Mouse (Mus musculus) liver (tissue): ENCODE measurements around the gene Anxa5.

Experiments
- DNase-seq: peaks from one replicate; pipeline ENCODE4 v3.0.0-alpha.2; 2020; ENCODE audit warnings: mixed read lengths

Anxa5 gene

GRCm38 (mm10) chr3:36488367-36488766 lies 12.7 kb upstream of the Anxa5 start:
- no peak for DNase-seq

DNA sequence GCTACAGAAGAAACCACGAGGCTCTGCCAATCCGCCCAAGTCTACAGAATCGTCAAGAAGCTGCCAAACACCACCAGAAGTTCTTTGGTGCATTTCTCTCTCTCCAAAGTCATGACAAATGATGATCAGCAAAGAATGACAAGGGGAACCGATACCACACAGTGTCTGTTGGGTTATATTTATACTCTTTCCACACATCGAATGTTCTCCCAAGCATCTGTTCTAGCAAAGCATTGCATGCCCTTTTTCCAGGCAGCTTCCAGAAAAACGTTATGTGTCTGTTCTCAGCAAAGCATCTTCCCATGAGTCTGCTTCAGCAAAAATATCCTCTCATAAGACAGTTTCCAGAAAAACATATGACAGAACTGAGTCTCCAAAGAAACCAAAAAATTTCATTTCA lies 11.2 kb upstream of the Anxa5 start:
- DNase-seq, result no peak

GRCm38 (mm10) chr3:36486176-36486575 lies 10.5 kb upstream of the Anxa5 start:
- DNase-seq, result no peak

GRCm38 (mm10) chr3:36484292-36484691 lies 8.6 kb upstream of the Anxa5 start:
- DNase-seq, result no peak

GRCm38 (mm10) chr3:36482940-36483339 lies 7.2 kb upstream of the Anxa5 start:
- no peak for DNase-seq

DNA sequence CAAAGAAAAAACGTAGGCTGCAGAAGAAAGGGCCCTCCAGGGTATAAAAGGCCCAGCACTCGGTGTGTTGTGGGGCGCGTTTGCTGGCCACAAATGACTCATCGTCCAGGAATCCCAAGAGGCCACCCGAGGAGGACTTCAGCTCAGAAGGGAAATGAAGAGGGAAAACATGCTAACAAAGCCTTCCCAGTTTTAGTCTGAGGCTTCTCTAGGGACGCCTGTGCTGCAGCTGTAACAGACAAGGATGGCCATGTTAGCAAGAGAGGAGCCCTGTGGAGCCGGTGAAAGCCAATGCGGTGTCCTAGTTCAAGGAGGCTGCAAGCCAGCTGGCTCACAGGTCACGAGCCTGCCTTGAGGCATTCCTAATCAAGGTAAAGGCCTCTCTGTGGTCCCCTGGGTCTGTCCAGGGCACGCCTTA lies 6.1 kb upstream of the Anxa5 start:
- no peak for DNase-seq

GRCm38 (mm10) chr3:36480486-36480885 lies 4.8 kb upstream of the Anxa5 start:
- no peak for DNase-seq

GRCm38 (mm10) chr3:36478776-36479175 lies 3.1 kb upstream of the Anxa5 start:
- DNase-seq, result no peak

GRCm38 (mm10) chr3:36476261-36477155 lies 814 bp upstream of the Anxa5 start:
- no peak for DNase-seq

GRCm38 (mm10) chr3:36474938-36475483 lies 683 bp downstream of the Anxa5 start:
- DNase-seq, result no peak

DNA sequence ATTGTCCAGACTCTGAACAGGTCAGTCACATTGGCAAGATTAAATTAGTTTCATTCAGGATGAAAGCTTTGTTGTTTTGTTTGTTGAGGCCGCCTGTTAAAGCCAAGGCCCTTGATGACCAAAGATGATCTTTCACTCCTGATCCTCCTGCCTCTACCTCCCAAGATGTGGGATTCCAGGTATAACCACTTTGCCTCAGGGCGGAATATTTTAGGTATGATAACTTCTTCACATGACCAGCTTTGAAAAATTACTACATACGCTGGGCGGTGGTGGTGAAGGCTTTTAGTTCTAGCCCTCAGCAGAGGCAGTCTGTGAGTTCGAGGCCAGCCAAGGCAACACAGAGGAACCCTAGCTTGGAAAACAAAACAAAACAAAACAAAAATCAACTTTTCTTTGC lies 1.3 kb downstream of the Anxa5 start:
- no peak for DNase-seq

- no peak for DNase-seq
Observed at GRCm38 (mm10) chr3:36473222-36473621, 2.5 kb downstream of the Anxa5 start.

GRCm38 (mm10) chr3:36471856-36472255 lies 3.8 kb downstream of the Anxa5 start:
- no peak for DNase-seq

- DNase-seq, result no peak
Observed at GRCm38 (mm10) chr3:36468871-36469270, 6.8 kb downstream of the Anxa5 start.

DNA sequence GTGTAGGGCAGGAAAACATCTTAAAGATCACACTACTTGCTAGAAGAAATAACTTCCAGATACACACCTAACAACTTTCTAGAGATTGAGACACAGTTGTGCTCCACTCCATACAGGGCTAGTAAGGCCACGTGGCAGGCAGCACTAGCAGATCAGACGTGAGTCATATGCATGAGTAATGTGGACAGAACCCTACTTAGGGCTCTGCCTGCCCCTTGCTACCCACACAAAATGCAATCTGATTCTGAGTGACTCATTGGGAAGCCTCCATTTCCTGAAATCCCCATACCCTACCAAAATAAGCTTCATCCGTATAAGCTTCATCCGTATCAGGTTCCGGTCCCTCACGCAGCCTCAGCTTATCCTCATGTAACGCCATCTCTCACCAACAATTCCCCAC lies 8.1 kb downstream of the Anxa5 start:
- no peak for DNase-seq

- no peak for DNase-seq
Observed at GRCm38 (mm10) chr3:36465538-36465937, 10.2 kb downstream of the Anxa5 start.

DNA sequence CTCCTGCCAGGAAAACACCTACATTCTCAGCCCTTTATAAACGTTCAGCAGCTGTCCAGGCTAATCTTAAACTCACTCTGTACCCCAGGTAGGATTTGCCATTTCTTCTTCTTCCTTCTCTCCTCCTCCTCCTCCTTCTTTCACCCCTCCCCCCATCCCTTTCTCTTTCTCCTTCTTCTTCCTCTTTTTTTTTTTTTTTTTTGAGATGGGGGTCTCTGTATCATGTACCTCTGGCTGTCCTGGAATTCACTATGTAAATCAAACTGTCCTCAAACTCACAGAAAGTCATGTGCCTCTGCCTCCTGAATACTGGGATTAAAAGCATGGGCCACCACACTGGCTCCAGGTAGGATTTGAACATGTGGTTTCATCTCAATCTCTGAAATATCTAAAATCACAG lies 13.3 kb downstream of the Anxa5 start:
- no peak for DNase-seq

- DNase-seq, result no peak
Observed at GRCm38 (mm10) chr3:36461819-36462218, 13.9 kb downstream of the Anxa5 start.

GRCm38 (mm10) chr3:36460717-36461116 lies 15.0 kb downstream of the Anxa5 start:
- no peak for DNase-seq

DNA sequence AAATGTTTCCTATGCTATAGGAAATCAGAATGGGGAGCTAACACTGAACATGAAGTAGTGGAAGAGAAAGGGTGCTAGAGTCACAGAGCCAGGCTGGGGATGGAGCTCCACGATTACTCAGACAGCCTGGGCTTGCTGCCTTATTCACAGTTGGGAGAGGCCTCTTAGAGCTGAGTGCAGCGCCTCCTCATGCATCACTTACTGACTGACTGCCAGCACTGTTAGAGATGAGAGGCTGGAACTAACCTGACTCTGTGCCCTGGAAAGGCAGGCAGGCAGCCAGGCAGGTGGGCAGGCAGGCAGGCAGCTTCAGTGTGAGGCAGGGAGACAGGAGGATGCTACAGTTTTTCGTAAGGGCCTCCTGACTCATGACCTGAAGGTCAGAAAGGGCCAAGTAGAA lies 20.1 kb downstream of the Anxa5 start:
- DNase-seq, result no peak

- DNase-seq, result no peak
Observed at GRCm38 (mm10) chr3:36455124-36455523, 20.6 kb downstream of the Anxa5 start.

- no peak for DNase-seq
Observed at GRCm38 (mm10) chr3:36452502-36452901, 23.2 kb downstream of the Anxa5 start.

DNA sequence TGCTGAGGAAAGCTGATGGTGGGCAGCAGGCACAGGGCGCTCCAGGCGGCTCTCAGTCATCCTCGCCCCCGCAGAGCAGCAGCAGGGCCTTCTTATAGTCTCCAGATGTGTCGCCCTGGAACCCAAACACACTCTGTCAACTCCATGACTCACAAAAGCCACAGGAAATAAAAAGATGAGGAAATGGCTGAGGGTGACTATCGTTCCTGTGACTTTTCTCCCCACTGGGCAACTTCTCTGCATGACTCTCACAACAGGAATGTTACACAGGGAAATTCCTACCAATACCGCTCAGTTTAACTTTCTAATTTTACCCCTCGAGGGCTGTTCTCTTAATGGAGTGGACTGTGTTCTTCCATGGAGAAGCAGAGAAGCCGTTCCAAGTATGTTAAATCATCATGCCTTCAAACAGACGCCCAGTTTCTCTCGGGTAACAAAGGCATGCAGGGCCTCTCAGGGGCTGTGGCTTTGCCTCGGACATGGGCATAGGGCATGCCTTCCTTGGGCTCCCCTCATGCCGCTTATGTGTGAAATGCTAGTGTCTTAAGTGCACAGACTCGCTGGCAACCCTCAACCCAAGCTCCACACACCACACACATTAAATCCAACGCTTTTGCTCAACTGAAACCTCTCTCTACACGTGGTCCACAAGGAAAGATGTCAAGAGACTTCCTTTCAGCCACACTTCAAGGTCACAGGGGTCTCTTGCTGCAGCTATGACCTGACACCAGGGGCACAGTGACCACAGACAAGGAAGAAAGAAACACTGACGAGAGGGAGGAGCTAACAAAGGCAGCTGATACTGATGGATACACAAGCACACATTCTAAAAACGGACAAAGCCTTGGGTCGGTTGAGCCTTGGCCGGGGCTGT lies 26.2 kb downstream of the Anxa5 start:
- DNase-seq, result no peak

DNA sequence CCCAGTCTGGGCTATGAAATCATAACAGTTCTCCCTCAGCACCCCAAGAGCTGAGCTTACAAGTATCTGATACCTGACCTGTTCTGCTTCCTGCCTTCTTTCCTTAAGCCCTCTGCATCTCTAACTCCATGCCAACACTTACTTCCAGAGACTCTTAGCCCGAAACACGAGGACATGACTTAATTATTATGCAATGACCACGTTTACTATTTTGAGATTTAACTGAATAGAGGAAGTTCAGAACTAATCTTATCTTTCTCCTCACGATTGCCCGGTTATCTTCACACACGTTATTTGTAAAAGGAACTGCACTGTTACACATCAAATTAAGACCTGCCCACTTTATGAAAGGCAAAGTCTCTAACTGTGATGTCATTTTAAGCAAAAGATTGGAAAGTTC lies 28.8 kb downstream of the Anxa5 start:
- no peak for DNase-seq
